Mouse (Mus musculus): Measurements from ENCODE around the gene Kantr. TPM values are rescaled to one million over a fixed set of nuclear protein-coding genes. Genes with fewer than 3 reads are reported as not detected.

Gene Kantr
- polyA plus RNA-seq (2015; fragmentation: Nextera tagmentation; extraction: Ambion mirVana) = 14.9 and 15.5 TPM in 2 replicates

GRCm38 (mm10) chrX:152326996-152327688, at the start of gene Kantr:
Gene Kantr (minus strand): TSS chrX:152327495.
- peak; percentile 97 for ATAC-seq (ENCODE audit: insufficient number of reproducible peaks, low FRiP score, low TSS enrichment, low read depth)
- Histone ChIP-seq H3K4me3 (replicated peaks) (peak within 1 kb of the TSS; percentile 57), H3K9me3 (replicated peaks) (no peaks in the 10 kb centered on the region), H3K4me2 (replicated peaks) (peak within 1 kb of the TSS; percentile 53), H3K27me3 (peaks cover 12% of the 10 kb centered on the region; the same call in 1 of the 2 replicates), H3K4me1 (no peaks in the 10 kb centered on the region), H3K9ac (peak within 1 kb of the TSS; percentile 40; the same call in 1 of the 2 replicates), H3K36me3 (no peaks in the 10 kb centered on the region), H3K27ac (replicated peaks) (no peak within 1 kb of the TSS)
- WGBS = 16% methylated on average over 29 of the region's 29 CpGs

DNA sequence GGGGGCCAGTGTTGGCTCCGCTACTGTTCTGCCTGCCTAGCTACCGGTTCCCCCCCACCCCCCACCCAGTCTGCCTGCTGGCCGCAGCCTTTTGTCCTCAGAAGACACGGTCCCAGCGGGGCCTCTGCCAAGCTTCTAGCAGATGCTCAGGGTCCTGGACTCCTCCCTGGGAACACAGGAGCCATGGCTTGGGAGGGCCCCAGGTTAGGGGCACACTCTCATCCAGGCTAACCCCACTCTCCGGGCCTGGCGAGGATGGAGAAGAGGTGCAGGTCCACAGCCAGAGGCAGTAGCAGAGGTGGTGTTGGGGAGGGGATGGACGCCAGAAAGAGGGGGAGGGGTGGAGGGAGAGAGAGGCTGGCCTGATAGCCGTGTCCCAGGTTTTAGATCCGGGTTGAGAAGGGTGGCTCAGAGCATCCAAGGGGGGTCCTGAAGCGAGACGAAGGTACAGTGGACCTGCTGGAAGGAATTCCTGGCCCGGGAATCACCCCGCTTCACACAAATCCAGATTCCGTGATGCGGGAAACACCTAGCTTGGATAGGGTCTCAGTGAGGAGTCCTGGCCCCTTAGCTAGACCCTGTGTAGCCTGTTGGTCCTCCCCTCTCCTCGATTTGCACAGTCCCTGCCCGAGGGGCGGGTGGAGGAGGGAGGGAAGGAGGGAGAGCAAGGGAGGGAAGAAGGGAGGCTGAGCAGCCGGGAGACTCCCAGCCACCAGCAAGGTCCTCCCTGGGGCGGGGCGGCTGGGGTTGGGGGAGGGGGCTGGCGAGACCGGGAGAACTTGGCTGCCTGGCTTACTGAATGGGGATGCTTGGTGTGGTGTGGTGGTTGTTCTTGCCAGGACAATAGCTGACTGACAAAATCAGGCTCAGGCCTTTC, 41.3 kb upstream of the Kantr start, which contains the start of gene Gpr173:
TSS of gene Gpr173 (minus strand) at position 308 of the 877 bp plus-strand sequence.
- Histone ChIP-seq H3K4me3 (replicated peaks) (peak within 1 kb of the TSS; percentile 49), H3K27ac (replicated peaks) (0 out of 2 replicates have a peak within 1 kb of the TSS, but pooled peaks have one; percentile 44), H3K9ac (peak within 1 kb of the TSS; percentile 13; the same call in 1 of the 2 replicates), H3K27me3 (peaks cover 28% of the 10 kb centered on the region), H3K4me1 (peaks cover 5% of the 10 kb centered on the region; the same call in 1 of the 2 replicates), H3K36me3 (no peaks in the 10 kb centered on the region), H3K9me3 (replicated peaks) (no peaks in the 10 kb centered on the region), H3K4me2 (replicated peaks) (peak within 1 kb of the TSS; percentile 55)
- ATAC-seq (ENCODE audit: insufficient number of reproducible peaks, low FRiP score, low TSS enrichment, low read depth) = peak; percentile 94
- WGBS = 15% methylated on average over 23 of the region's 24 CpGs

- Histone ChIP-seq H3K27me3 (peaks cover 28% of the 10 kb centered on the region), H3K27ac (replicated peaks) (no peak overlapping the region), H3K4me3 (replicated peaks) (peak overlapping the region; percentile 49), H3K9me3 (replicated peaks) (no peaks in the 10 kb centered on the region), H3K4me2 (replicated peaks) (peak overlapping the region; percentile 55), H3K4me1 (peaks cover 5% of the 10 kb centered on the region; the same call in 1 of the 2 replicates), H3K9ac (peak overlapping the region; percentile 13; the same call in 1 of the 2 replicates), H3K36me3 (no peaks in the 10 kb centered on the region)
- peak; percentile 5; the same call in 1 of the 2 replicates for ATAC-seq (ENCODE audit: insufficient number of reproducible peaks, low FRiP score, low TSS enrichment, low read depth)
- 19% methylated on average over 4 of the region's 4 CpGs for WGBS
These were observed 40.7 kb upstream of the Kantr start for GRCm38 (mm10) chrX:152368054-152368396.

- 58% methylated on average over 2 of the region's 2 CpGs for WGBS
- no peak for ATAC-seq (ENCODE audit: insufficient number of reproducible peaks, low FRiP score, low TSS enrichment, low read depth)
- H3K27me3 ChIP-seq = peaks cover 28% of the 10 kb centered on the region
These were observed 39.1 kb upstream of the Kantr start for GRCm38 (mm10) chrX:152366418-152366817.

GRCm38 (mm10) chrX:152352553-152353153, 25.4 kb upstream of the Kantr start:
- Histone ChIP-seq H3K36me3 (no peaks in the 10 kb centered on the region), H3K27ac (replicated peaks) (no peak overlapping the region), H3K4me2 (replicated peaks) (no peak overlapping the region), H3K4me3 (replicated peaks) (no peak overlapping the region), H3K27me3 (no peaks in the 10 kb centered on the region), H3K9me3 (replicated peaks) (no peaks in the 10 kb centered on the region), H3K4me1 (no peaks in the 10 kb centered on the region), H3K9ac (no peak overlapping the region)
- no peak for ATAC-seq (ENCODE audit: insufficient number of reproducible peaks, low FRiP score, low TSS enrichment, low read depth)
- WGBS = 23% methylated on average over 5 of the region's 5 CpGs

More at GRCm38 (mm10) chrX:152366418-152366817, 39.1 kb upstream of the Kantr start:
- no peak overlapping the region for H3K4me2 ChIP-seq (replicated peaks)
- H3K36me3 ChIP-seq = no peaks in the 10 kb centered on the region
- no peaks in the 10 kb centered on the region for H3K9me3 ChIP-seq (replicated peaks)
- H3K4me3 ChIP-seq (replicated peaks) = no peak overlapping the region
- no peak overlapping the region for H3K9ac ChIP-seq
- H3K4me1 ChIP-seq = peaks cover 5% of the 10 kb centered on the region; the same call in 1 of the 2 replicates
- no peak overlapping the region for H3K27ac ChIP-seq (replicated peaks)

- no peak for ATAC-seq (ENCODE audit: insufficient number of reproducible peaks, low FRiP score, low TSS enrichment, low read depth)
- Histone ChIP-seq H3K4me3 (replicated peaks) (no peak overlapping the region), H3K27me3 (peaks cover 33% of the 10 kb centered on the region), H3K9ac (no peak overlapping the region), H3K4me2 (replicated peaks) (no peak overlapping the region), H3K36me3 (no peaks in the 10 kb centered on the region), H3K9me3 (replicated peaks) (no peaks in the 10 kb centered on the region), H3K4me1 (no peaks in the 10 kb centered on the region), H3K27ac (replicated peaks) (no peak overlapping the region)
- WGBS = 97% methylated on average over 14 of the region's 14 CpGs
These were observed 19.7 kb upstream of the Kantr start for GRCm38 (mm10) chrX:152347041-152347440.

DNA sequence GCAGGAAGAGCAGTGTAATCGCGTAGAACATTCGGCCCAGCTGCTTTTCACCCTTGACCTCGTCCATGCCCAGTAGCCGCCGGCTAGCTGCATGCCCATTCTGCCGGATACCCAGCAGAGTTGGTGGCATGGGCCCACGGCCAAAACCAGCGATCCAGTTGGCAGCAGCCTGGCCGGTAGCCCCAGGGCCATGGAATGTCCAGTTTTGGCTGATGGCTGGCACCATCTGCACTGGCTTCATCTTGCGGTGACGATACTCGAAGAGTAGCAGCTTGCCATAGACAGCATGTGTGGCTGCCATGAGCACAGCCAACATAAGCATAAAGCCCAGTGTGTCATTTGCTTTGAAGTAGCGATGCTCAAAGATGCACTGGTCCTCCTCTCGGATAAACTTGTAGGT, 19.3 kb upstream of the Kantr start:
- Histone ChIP-seq H3K27me3 (peaks cover 34% of the 10 kb centered on the region), H3K27ac (replicated peaks) (no peak overlapping the region), H3K9ac (no peak overlapping the region), H3K4me2 (replicated peaks) (no peak overlapping the region), H3K36me3 (no peaks in the 10 kb centered on the region), H3K4me1 (no peaks in the 10 kb centered on the region), H3K9me3 (replicated peaks) (no peaks in the 10 kb centered on the region), H3K4me3 (replicated peaks) (no peak overlapping the region)
- no peak for ATAC-seq (ENCODE audit: insufficient number of reproducible peaks, low FRiP score, low TSS enrichment, low read depth)
- 89% methylated on average over 15 of the region's 15 CpGs for WGBS

- no peak overlapping the region for H3K9ac ChIP-seq
- H3K27me3 ChIP-seq = peaks cover 41% of the 10 kb centered on the region
- H3K36me3 ChIP-seq = peaks cover 3% of the 10 kb centered on the region; the same call in 1 of the 2 replicates
- H3K4me2 ChIP-seq (replicated peaks) = peak overlapping the region; percentile 51
- peak overlapping the region; percentile 59 for H3K4me3 ChIP-seq (replicated peaks)
- no peaks in the 10 kb centered on the region for H3K4me1 ChIP-seq
- H3K9me3 ChIP-seq (replicated peaks) = no peaks in the 10 kb centered on the region
- ATAC-seq (ENCODE audit: insufficient number of reproducible peaks, low FRiP score, low TSS enrichment, low read depth) = no peak
- 32% methylated on average over 6 of the region's 6 CpGs for WGBS
- H3K27ac ChIP-seq (replicated peaks) = peak overlapping the region; percentile 91
These were observed 15.6 kb upstream of the Kantr start for GRCm38 (mm10) chrX:152342903-152343302.

- peaks cover 41% of the 10 kb centered on the region for H3K27me3 ChIP-seq
- peak; percentile 97 for ATAC-seq (ENCODE audit: insufficient number of reproducible peaks, low FRiP score, low TSS enrichment, low read depth)
- H3K4me3 ChIP-seq (replicated peaks) = peak within 1 kb of the TSS; percentile 59
- H3K4me2 ChIP-seq (replicated peaks) = peak within 1 kb of the TSS; percentile 51
- WGBS = 8% methylated on average over 27 of the region's 27 CpGs
- H3K9ac ChIP-seq = peak within 1 kb of the TSS; percentile 69
- H3K27ac ChIP-seq (replicated peaks) = peak within 1 kb of the TSS; percentile 91
- H3K4me1 ChIP-seq = no peaks in the 10 kb centered on the region
- H3K36me3 ChIP-seq = peaks cover 3% of the 10 kb centered on the region; the same call in 1 of the 2 replicates
- H3K9me3 ChIP-seq (replicated peaks) = no peaks in the 10 kb centered on the region
These were observed 15.1 kb upstream of the Kantr start, which contains the start of gene Tspyl2 for GRCm38 (mm10) chrX:152342358-152342901. Gene Tspyl2 (minus strand): TSS chrX:152342425.

GRCm38 (mm10) chrX:152341496-152341895, 14.2 kb upstream of the Kantr start:
- WGBS = 31% methylated on average over 11 of the region's 11 CpGs
- H3K4me2 ChIP-seq (replicated peaks) = peak overlapping the region; percentile 51
- H3K4me3 ChIP-seq (replicated peaks) = peak overlapping the region; percentile 59
- H3K4me1 ChIP-seq = no peaks in the 10 kb centered on the region
- H3K27me3 ChIP-seq = peaks cover 37% of the 10 kb centered on the region
- peaks cover 3% of the 10 kb centered on the region; the same call in 1 of the 2 replicates for H3K36me3 ChIP-seq
- peak overlapping the region; percentile 69 for H3K9ac ChIP-seq
- no peak for ATAC-seq (ENCODE audit: insufficient number of reproducible peaks, low FRiP score, low TSS enrichment, low read depth)
- no peaks in the 10 kb centered on the region for H3K9me3 ChIP-seq (replicated peaks)
- 0 out of 2 replicates have a peak overlapping the region, but pooled peaks have one; percentile 91 for H3K27ac ChIP-seq (replicated peaks)
